Mouse (Mus musculus): ENCODE data around the gene Cldn34b2.

DNA sequence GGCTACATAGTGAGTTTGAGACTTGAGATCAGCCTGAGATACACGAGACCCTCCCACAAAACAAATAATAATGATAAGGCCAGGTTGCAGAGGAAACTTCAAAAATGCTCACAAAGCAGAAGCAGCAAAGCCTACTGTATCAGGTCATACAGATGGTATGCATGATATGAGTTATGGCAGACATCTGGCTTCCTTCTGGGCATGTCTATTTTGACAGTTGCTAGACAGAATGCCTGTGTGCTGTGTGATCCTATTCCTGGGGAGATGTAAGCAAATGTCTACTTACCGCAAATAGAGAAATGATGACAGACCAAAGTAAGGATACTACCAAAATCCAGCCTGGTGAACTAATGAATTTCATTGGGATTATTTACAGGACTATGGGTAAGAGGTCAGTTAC lies 38.1 kb upstream of the Cldn34b2 start:
- no peak for TF ChIP-seq CTCF (IDR thresholded peaks at IDR 0.05; ENCODE audit: low read depth)
- no peak for TF ChIP-seq EP300 (optimal IDR thresholded peaks at IDR 0.05)

All from stomach, postnatal 0 days (tissue).